7 mouse cellular contexts compared by ENCODE assay signal in the genomic region with DNA sequence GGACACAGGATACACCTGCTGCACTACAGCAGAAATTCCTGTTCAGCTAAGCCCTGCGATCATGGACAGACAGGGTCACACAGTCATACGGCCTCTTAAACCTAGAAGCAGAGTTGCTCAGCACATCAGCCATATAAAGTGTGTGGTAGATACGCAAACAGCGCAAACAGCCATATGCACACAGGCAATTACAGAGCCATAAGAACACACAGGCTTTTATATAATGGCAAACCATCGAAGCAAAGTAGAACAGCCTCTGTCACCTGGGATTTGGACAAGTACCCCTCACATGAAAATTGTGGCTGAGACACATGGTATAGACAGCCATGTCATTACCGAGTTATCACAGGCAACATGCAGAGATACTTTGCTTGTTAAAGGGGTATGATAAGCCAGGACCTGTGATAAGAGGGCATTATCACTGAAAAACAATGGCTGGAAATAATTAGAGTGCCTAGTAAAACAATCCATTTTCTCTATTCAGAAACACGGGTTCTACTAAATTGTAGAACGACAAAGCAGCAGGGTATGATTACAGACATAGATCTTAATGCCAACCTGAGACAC. TPM values are rescaled to one million over a fixed set of nuclear protein-coding genes. Genes with fewer than 3 reads are reported as not detected.
DNase-seq lines count a peak whose midpoint lies in the region; ATAC-seq and TF ChIP-seq lines count a peak whose summit lies in the region.

No protein-coding gene starts in this region.

- peak; percentile 48 for DNase-seq in lung, embryonic 14.5 days
- DNase-seq in lung, postnatal 10 days: no peak
- DNase-seq in embryonic facial prominence, embryonic 14.5 days (ENCODE audit: low spot score): no peak
- DNase-seq in limb, embryonic 10.5 days (ENCODE audit: low spot score): no peak
- DNase-seq in layer of hippocampus, postnatal 25 days (ENCODE audit: extremely low spot score in 1 of 2, low spot score in 1 of 2): no peak
- DNase-seq in cerebellum, postnatal 14 days: no peak

- H3K4me1 ChIP-seq in lung, embryonic 14.5 days (ENCODE audit: insufficient read depth): peaks cover 39% of the 10 kb centered on the region
- peaks cover 27% of the 10 kb centered on the region for H3K4me1 ChIP-seq in embryonic facial prominence, embryonic 14.5 days (ENCODE audit: control insufficient read depth, insufficient read depth, low read length)
- H3K4me1 ChIP-seq in limb, embryonic 10.5 days: peaks cover 64% of the 10 kb centered on the region
- peaks cover 49% of the 10 kb centered on the region for H3K4me1 ChIP-seq in neural tube, embryonic 15.5 days

- H3K4me3 ChIP-seq in lung, embryonic 14.5 days (ENCODE audit: low read depth, low read length): peak overlapping the region; percentile 52
- peak overlapping the region; percentile 55 for H3K4me3 ChIP-seq in embryonic facial prominence, embryonic 14.5 days (ENCODE audit: low read depth, low read length)
- H3K4me3 ChIP-seq in limb, embryonic 10.5 days: peak overlapping the region; percentile 66
- peak overlapping the region; percentile 54 for H3K4me3 ChIP-seq in neural tube, embryonic 15.5 days (replicated peaks)

- no peaks in the 10 kb centered on the region for H3K27me3 ChIP-seq in lung, embryonic 14.5 days (ENCODE audit: insufficient read depth, low read length)
- H3K27me3 ChIP-seq in embryonic facial prominence, embryonic 14.5 days (replicated peaks; ENCODE audit: control insufficient read depth, insufficient read depth, low read length): no peaks in the 10 kb centered on the region
- peaks cover 24% of the 10 kb centered on the region; the same call in 1 of the 2 replicates for H3K27me3 ChIP-seq in limb, embryonic 10.5 days (ENCODE audit: low read depth, poor library complexity, severe bottlenecking)
- peaks cover 22% of the 10 kb centered on the region; the same call in 1 of the 2 replicates for H3K27me3 ChIP-seq in neural tube, embryonic 15.5 days (replicated peaks)

- H3K4me2 ChIP-seq in lung, embryonic 14.5 days: peak overlapping the region; percentile 100
- peak overlapping the region; percentile 98 for H3K4me2 ChIP-seq in embryonic facial prominence, embryonic 14.5 days (ENCODE audit: low read depth, low read length)
- peak overlapping the region; percentile 100 for H3K4me2 ChIP-seq in neural tube, embryonic 15.5 days

- no peaks in the 10 kb centered on the region for H3K36me3 ChIP-seq in lung, embryonic 14.5 days (ENCODE audit: insufficient read depth)
- no peaks in the 10 kb centered on the region for H3K36me3 ChIP-seq in embryonic facial prominence, embryonic 14.5 days (ENCODE audit: control insufficient read depth, insufficient read depth, low read length)
- H3K36me3 ChIP-seq in limb, embryonic 10.5 days: no peaks in the 10 kb centered on the region
- H3K36me3 ChIP-seq in neural tube, embryonic 15.5 days: no peaks in the 10 kb centered on the region

- H3K9me3 ChIP-seq in lung, embryonic 14.5 days (ENCODE audit: low read depth, low read length): no peaks in the 10 kb centered on the region
- H3K9me3 ChIP-seq in embryonic facial prominence, embryonic 14.5 days (ENCODE audit: control insufficient read depth, low read length): no peaks in the 10 kb centered on the region
- H3K9me3 ChIP-seq in limb, embryonic 10.5 days (replicated peaks): no peaks in the 10 kb centered on the region
- no peaks in the 10 kb centered on the region for H3K9me3 ChIP-seq in neural tube, embryonic 15.5 days (replicated peaks)

- H3K9ac ChIP-seq in lung, embryonic 14.5 days: peak overlapping the region; percentile 58
- H3K9ac ChIP-seq in embryonic facial prominence, embryonic 14.5 days (ENCODE audit: low read depth, low read length): peak overlapping the region; percentile 69; the same call in 1 of the 2 replicates
- H3K9ac ChIP-seq in neural tube, embryonic 15.5 days (replicated peaks): peak overlapping the region; percentile 61

- 32% methylated on average over 8 of the region's 8 CpGs for WGBS in lung, embryonic 14.5 days
- WGBS in embryonic facial prominence, embryonic 14.5 days: 25% methylated on average over 8 of the region's 8 CpGs
- 44% methylated on average over 8 of the region's 8 CpGs for WGBS in limb, embryonic 10.5 days
- WGBS in neural tube, embryonic 15.5 days: 26% methylated on average over 8 of the region's 8 CpGs

- no peak for ATAC-seq in lung, embryonic 14.5 days (ENCODE audit: insufficient read depth)
- ATAC-seq in embryonic facial prominence, embryonic 14.5 days (ENCODE audit: low read depth): no peak
- peak; percentile 4; the same call in 1 of the 2 replicates for ATAC-seq in neural tube, embryonic 15.5 days (ENCODE audit: low FRiP score)

- no peak for TF ChIP-seq CTCF in lung, embryonic 14.5 days (IDR thresholded peaks at IDR 0.05; ENCODE audit: low read depth)

- peak overlapping the region; percentile 67; the same call in 1 of the 2 replicates for H3K27ac ChIP-seq in lung, embryonic 14.5 days (ENCODE audit: low read depth)
- peak overlapping the region; percentile 69; the same call in 1 of the 2 replicates for H3K27ac ChIP-seq in embryonic facial prominence, embryonic 14.5 days (replicated peaks; ENCODE audit: low read depth, low read length)
- peak overlapping the region; percentile 89 for H3K27ac ChIP-seq in limb, embryonic 10.5 days
- peak overlapping the region; percentile 90 for H3K27ac ChIP-seq in neural tube, embryonic 15.5 days (replicated peaks)

RNA-seq across cellular contexts. Expression of a gene that starts 3.9 kb away (rescaled TPM):
- polyA plus RNA-seq in lung, embryonic 14.5 days (2014; fragmentation: Nextera tagmentation; extraction: Ambion mirVana): 15.2 and 18.0 TPM in 2 replicates
- 13.1 and 15.3 TPM in 2 replicates for polyA plus RNA-seq in embryonic facial prominence, embryonic 14.5 days (2014; fragmentation: Nextera tagmentation; extraction: Ambion mirVana)
- polyA plus RNA-seq in limb, embryonic 10.5 days (2016; fragmentation: Nextera tagmentation; extraction: Ambion mirVana): 16.0 and 19.1 TPM in 2 replicates
- polyA plus RNA-seq in neural tube, embryonic 15.5 days (2015; fragmentation: Nextera tagmentation; extraction: Ambion mirVana): 33.9 and 37.2 TPM in 2 replicates
- total RNA-seq in layer of hippocampus, postnatal 25 days (2021): 1 to 10 TPM; 7.6 to 9.3 TPM

RNA-seq across cellular contexts. Expression of a gene that starts 7.9 kb away (rescaled TPM):
- 12.8 and 15.4 TPM in 2 replicates for polyA plus RNA-seq in lung, embryonic 14.5 days (2014; fragmentation: Nextera tagmentation; extraction: Ambion mirVana)
- polyA plus RNA-seq in embryonic facial prominence, embryonic 14.5 days (2014; fragmentation: Nextera tagmentation; extraction: Ambion mirVana): 16.8 and 18.4 TPM in 2 replicates
- 9.9 and 14.4 TPM in 2 replicates for polyA plus RNA-seq in limb, embryonic 10.5 days (2016; fragmentation: Nextera tagmentation; extraction: Ambion mirVana)
- 9.4 and 15.1 TPM in 2 replicates for polyA plus RNA-seq in neural tube, embryonic 15.5 days (2015; fragmentation: Nextera tagmentation; extraction: Ambion mirVana)
- 10 to 100 TPM; 67.9 to 68.8 TPM for total RNA-seq in layer of hippocampus, postnatal 25 days (2021)

RNA-seq across cellular contexts. Expression of a gene that starts 16.9 kb away (rescaled TPM):
- polyA plus RNA-seq in lung, embryonic 14.5 days (2014; fragmentation: Nextera tagmentation; extraction: Ambion mirVana): 117 and 121 TPM in 2 replicates
- polyA plus RNA-seq in embryonic facial prominence, embryonic 14.5 days (2014; fragmentation: Nextera tagmentation; extraction: Ambion mirVana): 73.7 and 88.9 TPM in 2 replicates
- 156 and 168 TPM in 2 replicates for polyA plus RNA-seq in limb, embryonic 10.5 days (2016; fragmentation: Nextera tagmentation; extraction: Ambion mirVana)
- polyA plus RNA-seq in neural tube, embryonic 15.5 days (2015; fragmentation: Nextera tagmentation; extraction: Ambion mirVana): 55.0 and 81.5 TPM in 2 replicates
- total RNA-seq in layer of hippocampus, postnatal 25 days (2021): 10 to 100 TPM; 37.1 to 41.5 TPM

RNA-seq across cellular contexts. Expression of a gene that starts 17.1 kb away (rescaled TPM):
- 819 and 843 TPM in 2 replicates for polyA plus RNA-seq in lung, embryonic 14.5 days (2014; fragmentation: Nextera tagmentation; extraction: Ambion mirVana)
- 715 and 771 TPM in 2 replicates for polyA plus RNA-seq in embryonic facial prominence, embryonic 14.5 days (2014; fragmentation: Nextera tagmentation; extraction: Ambion mirVana)
- 1,175 and 1,260 TPM in 2 replicates for polyA plus RNA-seq in limb, embryonic 10.5 days (2016; fragmentation: Nextera tagmentation; extraction: Ambion mirVana)
- 930 and 1,070 TPM in 2 replicates for polyA plus RNA-seq in neural tube, embryonic 15.5 days (2015; fragmentation: Nextera tagmentation; extraction: Ambion mirVana)
- total RNA-seq in layer of hippocampus, postnatal 25 days (2021): 100 to 1,000 TPM; 335 to 353 TPM

RNA-seq across cellular contexts. Expression of a gene that starts 17.2 kb away (rescaled TPM):
- not detected in 2 replicates for polyA plus RNA-seq in lung, embryonic 14.5 days (2014; fragmentation: Nextera tagmentation; extraction: Ambion mirVana)
- polyA plus RNA-seq in embryonic facial prominence, embryonic 14.5 days (2014; fragmentation: Nextera tagmentation; extraction: Ambion mirVana): not detected in 2 replicates
- not detected in 2 replicates for polyA plus RNA-seq in limb, embryonic 10.5 days (2016; fragmentation: Nextera tagmentation; extraction: Ambion mirVana)
- polyA plus RNA-seq in neural tube, embryonic 15.5 days (2015; fragmentation: Nextera tagmentation; extraction: Ambion mirVana): not detected in 2 replicates
- total RNA-seq in layer of hippocampus, postnatal 25 days (2021): not detected
